Mouse (Mus musculus) neural tube, embryonic 14.5 days (tissue): Measurements from ENCODE around the gene Slc25a12. TPM values are rescaled to one million over a fixed set of nuclear protein-coding genes. Genes with fewer than 3 reads are reported as not detected.

ENCODE experiments used
- ATAC-seq: fragments of 200-750 bp; cut with Nextera tagmentation; 2 replicates; pipeline ENCODE4 v1.8.0; 2017; ENCODE audit warnings: low read depth, mild to moderate bottlenecking, moderate TSS enrichment, moderate library complexity
- H3K27ac ChIP-seq: fragments of 300-500 bp; sonication (generic); 2 replicates; pipeline ENCODE4 v1.5.1; 2014; ENCODE audit warnings: low read depth, mild to moderate bottlenecking, control low read depth, low read length, moderate library complexity, mixed read lengths
- H3K27me3 ChIP-seq: fragments of 300-500 bp; sonication (generic); 2 replicates; pipeline ENCODE4 v1.6.1; 2014; ENCODE audit warnings: low read length; ENCODE audit not compliant: control insufficient read depth, insufficient read depth
- H3K36me3 ChIP-seq: fragments of 300-500 bp; sonication (generic); 2 replicates; pipeline ENCODE4 v1.6.1; 2014; ENCODE audit warnings: low read length, mixed read lengths; ENCODE audit not compliant: control insufficient read depth, insufficient read depth
- H3K4me1 ChIP-seq: fragments of 300-500 bp; sonication (generic); 2 replicates; pipeline ENCODE4 v1.6.1; 2014; ENCODE audit warnings: low read length; ENCODE audit not compliant: control insufficient read depth, insufficient read depth
- H3K4me2 ChIP-seq: fragments of 300-500 bp; sonication (generic); 2 replicates; pipeline ENCODE4 v1.6.1; 2014; ENCODE audit warnings: mild to moderate bottlenecking, low read depth, low read length, control low read depth
- H3K4me3 ChIP-seq: fragments of 300-500 bp; sonication (generic); 2 replicates; pipeline ENCODE4 v1.5.1; 2014; ENCODE audit warnings: low read depth, low read length, control low read depth, mixed read lengths
- H3K9ac ChIP-seq: fragments of 300-500 bp; sonication (generic); replicated peaks from 2 replicates; pipeline ENCODE4 v1.6.1; 2014; ENCODE audit warnings: low read depth, mild to moderate bottlenecking, control low read depth, low read length, mixed read lengths
- H3K9me3 ChIP-seq: fragments of 300-500 bp; sonication (generic); 2 replicates; pipeline ENCODE4 v1.6.1; 2016; ENCODE audit warnings: low read length; ENCODE audit not compliant: control insufficient read depth
- WGBS: fragments of 180-500 bp; shearing (Covaris S2); extraction: QIAGEN DNeasy Blood & Tissue Kit; methylation state at CpG from one replicate; pipeline ENCODE4 v1.1.7; 2014; 5-methylcytosine and 5-hydroxymethylcytosine counted together
- polyA plus RNA-seq: library from polyadenylated mRNA; unstranded; fragments of >200 nt; fragmentation: Nextera tagmentation; extraction: Ambion mirVana; gene quantifications from 2 replicates; pipeline ENCODE4 v1.2.1, GENCODE M21; 2014

The Slc25a12 gene
- polyA plus RNA-seq, 1 experiment from 2014 or later, result 129 TPM

DNA sequence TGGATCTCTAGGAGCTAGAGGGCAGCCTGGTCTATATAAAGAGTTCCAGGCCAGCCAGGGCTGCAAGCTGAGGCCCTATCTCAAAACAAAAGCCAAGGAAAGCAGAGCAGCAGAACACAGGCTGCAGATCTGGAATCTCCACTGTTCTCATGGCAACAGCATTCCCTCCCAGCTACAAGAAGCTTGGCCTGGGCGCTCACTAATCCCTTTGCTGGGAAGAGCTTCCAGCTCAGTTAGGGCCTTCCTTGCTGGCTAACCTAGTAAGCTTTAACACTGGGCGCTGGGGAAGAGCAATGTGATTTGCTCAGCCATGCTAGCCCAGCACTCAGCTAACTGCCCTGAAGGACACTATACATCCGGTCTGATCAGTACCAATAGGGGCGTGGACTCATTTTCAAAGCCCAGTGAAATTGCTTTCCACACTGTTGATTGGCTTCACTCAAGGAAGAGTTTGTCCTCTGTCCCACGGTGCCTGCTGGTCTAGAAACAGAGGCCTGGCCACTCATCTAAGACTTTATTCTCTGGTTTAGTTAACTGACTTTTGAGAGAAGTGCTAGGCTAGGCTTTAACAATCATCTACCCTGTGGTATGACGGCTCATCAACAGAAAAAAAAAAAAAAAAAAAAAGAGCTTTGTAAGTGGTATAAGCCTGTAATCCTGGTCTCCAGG, 77.3 kb downstream of the Slc25a12 start:
- no peak overlapping the region for H3K27ac ChIP-seq
- ATAC-seq, result no peak

DNA sequence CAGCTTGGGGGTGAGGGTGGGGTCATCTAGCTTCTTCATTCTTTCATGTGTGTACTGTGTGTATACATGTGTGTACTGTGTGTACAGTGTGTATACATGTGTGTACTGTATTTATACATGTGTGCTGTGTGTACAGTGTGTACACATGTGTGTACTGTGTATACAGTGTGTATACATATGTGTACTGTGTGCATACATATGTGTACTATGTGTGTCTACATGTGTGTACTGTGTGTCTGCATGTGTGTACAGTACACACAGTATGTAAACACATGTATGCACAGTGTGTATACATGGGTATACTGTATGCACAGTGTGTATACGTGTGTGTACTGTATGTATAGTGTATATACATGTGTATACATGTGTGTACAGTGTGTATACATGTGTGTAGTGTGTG, 85.6 kb downstream of the Slc25a12 start:
- Histone ChIP-seq H3K4me3 (no peak overlapping the region), H3K4me2 (no peak overlapping the region), H3K9me3 (no peaks in the 10 kb centered on the region), H3K36me3 (peaks cover 7% of the 10 kb centered on the region), H3K27me3 (no peaks in the 10 kb centered on the region), H3K27ac (no peak overlapping the region), H3K9ac (no peak overlapping the region), H3K4me1 (no peaks in the 10 kb centered on the region)
- ATAC-seq, result no peak
- WGBS, result 90% methylated on average over 1 of the region's 1 CpGs

More for the DNA sequence above, 77.3 kb downstream of the Slc25a12 start:
- H3K4me2 ChIP-seq, result no peak overlapping the region
- H3K36me3 ChIP-seq, result no peaks in the 10 kb centered on the region
- H3K9me3 ChIP-seq, result no peaks in the 10 kb centered on the region
- H3K27me3 ChIP-seq, result no peaks in the 10 kb centered on the region
- no peak overlapping the region for H3K4me3 ChIP-seq
- H3K9ac ChIP-seq, result no peak overlapping the region
- H3K4me1 ChIP-seq, result no peaks in the 10 kb centered on the region
- 62% methylated on average over 6 of the region's 6 CpGs for WGBS

DNA sequence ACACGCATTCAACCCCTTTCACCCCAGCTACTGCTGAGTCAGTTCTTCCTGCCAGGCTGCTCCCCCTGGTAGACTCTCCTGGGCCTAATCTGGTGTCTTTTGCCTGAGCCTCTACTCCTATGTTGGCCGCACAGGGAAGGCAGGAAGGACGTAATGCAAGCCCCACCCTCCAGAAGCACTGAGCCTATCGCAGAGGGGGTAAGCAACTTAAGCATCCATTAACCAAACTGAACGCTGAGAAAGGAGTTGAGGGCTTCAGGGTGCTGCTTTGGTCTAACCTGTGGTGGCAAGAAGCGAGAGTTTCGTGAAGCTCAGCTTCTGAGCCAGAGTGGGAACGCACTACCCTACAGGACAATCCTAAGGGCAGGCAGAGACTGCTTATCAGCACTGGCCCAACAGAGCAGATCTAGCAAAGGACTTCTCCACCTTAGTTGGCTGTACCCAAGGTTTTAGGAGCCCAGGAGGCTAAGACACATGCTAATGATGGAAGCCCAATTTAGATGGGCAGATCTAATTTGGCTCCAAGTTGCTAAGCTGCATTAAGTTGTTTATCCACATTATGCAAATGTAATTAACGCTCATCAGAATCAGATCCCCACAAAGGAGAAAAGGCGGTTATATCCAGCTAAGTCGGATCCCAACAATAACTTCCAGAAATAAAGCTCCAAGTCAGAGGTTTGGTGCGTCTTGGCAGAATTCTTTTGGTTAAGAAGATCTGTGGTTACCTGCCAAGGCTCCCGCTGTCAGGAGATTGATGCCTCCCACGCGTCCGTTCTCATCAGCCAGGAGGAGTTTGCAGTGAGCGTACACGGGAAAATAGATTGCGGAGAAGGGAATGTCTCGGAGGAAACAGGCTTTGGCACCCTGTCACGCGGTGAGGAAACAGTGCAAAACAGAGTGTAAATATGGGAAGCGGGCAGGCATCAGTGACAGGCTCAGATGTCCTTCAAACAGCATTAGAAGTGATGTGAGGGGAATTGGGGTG, 88.5 kb downstream of the Slc25a12 start:
- H3K4me1 ChIP-seq, result no peaks in the 10 kb centered on the region
- H3K9ac ChIP-seq, result no peak overlapping the region
- no peak overlapping the region for H3K4me3 ChIP-seq
- no peaks in the 10 kb centered on the region for H3K9me3 ChIP-seq
- 64% methylated on average over 23 of the region's 23 CpGs for whole genome bisulfite sequencing
- H3K27me3 ChIP-seq, result no peaks in the 10 kb centered on the region
- H3K4me2 ChIP-seq, result no peak overlapping the region
- no peak overlapping the region for H3K27ac ChIP-seq
- ATAC-seq, result no peak
- H3K36me3 ChIP-seq, result peaks cover 26% of the 10 kb centered on the region

GRCm38 (mm10) chr2:71275734-71276133, 91.8 kb downstream of the Slc25a12 start:
- no peak overlapping the region for H3K9ac ChIP-seq
- H3K27me3 ChIP-seq, result no peaks in the 10 kb centered on the region
- H3K4me1 ChIP-seq, result no peaks in the 10 kb centered on the region
- no peak overlapping the region for H3K4me3 ChIP-seq
- H3K4me2 ChIP-seq, result no peak overlapping the region
- peaks cover 20% of the 10 kb centered on the region; the same call in 1 of the 2 replicates for H3K36me3 ChIP-seq
- WGBS, result 81% methylated on average over 7 of the region's 7 CpGs
- no peak overlapping the region for H3K27ac ChIP-seq
- H3K9me3 ChIP-seq, result no peaks in the 10 kb centered on the region
- no peak for ATAC-seq

GRCm38 (mm10) chr2:71273955-71274679, 93.4 kb downstream of the Slc25a12 start:
- H3K4me2 ChIP-seq, result no peak overlapping the region
- ATAC-seq, result no peak
- H3K27ac ChIP-seq, result no peak overlapping the region
- no peak overlapping the region for H3K9ac ChIP-seq
- no peaks in the 10 kb centered on the region for H3K9me3 ChIP-seq
- no peaks in the 10 kb centered on the region for H3K4me1 ChIP-seq
- peaks cover 20% of the 10 kb centered on the region; the same call in 1 of the 2 replicates for H3K36me3 ChIP-seq
- H3K27me3 ChIP-seq, result no peaks in the 10 kb centered on the region
- 75% methylated on average over 20 of the region's 23 CpGs for WGBS
- H3K4me3 ChIP-seq, result no peak overlapping the region

- Histone ChIP-seq H3K27ac (no peak overlapping the region), H3K9me3 (no peaks in the 10 kb centered on the region), H3K4me1 (no peaks in the 10 kb centered on the region), H3K4me3 (no peak overlapping the region), H3K9ac (no peak overlapping the region), H3K4me2 (no peak overlapping the region), H3K27me3 (no peaks in the 10 kb centered on the region), H3K36me3 (peaks cover 16% of the 10 kb centered on the region; the same call in 1 of the 2 replicates)
- WGBS, result 77% methylated on average over 4 of the region's 4 CpGs
- ATAC-seq, result no peak
Observed at GRCm38 (mm10) chr2:71270085-71270484, 97.5 kb downstream of the Slc25a12 start.

DNA sequence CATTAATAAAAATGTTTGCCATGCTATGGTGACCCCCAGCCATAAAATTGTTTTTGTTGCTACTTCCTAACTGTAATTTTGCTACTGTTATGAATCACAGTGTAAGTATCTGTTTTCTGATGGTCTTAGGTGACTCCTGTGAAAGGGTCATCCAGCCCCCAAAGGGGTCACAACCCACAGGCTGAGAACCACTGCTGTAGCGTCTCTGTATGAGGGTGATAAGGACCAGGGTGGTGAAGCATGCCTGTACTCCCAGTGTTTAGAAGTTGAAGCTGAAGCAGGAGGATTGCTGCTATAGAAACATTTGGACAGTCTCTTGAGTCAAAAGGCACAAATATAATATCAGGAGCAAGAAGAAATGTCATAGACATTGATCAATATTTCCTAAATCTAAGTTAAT, 98.2 kb downstream of the Slc25a12 start:
- Histone ChIP-seq H3K27ac (no peak overlapping the region), H3K4me1 (no peaks in the 10 kb centered on the region), H3K4me2 (no peak overlapping the region), H3K9ac (no peak overlapping the region), H3K36me3 (peaks cover 11% of the 10 kb centered on the region; the same call in 1 of the 2 replicates), H3K27me3 (no peaks in the 10 kb centered on the region), H3K9me3 (no peaks in the 10 kb centered on the region), H3K4me3 (no peak overlapping the region)
- 79% methylated on average over 1 of the region's 1 CpGs for WGBS
- no peak for ATAC-seq

GRCm38 (mm10) chr2:71268691-71269090, 98.9 kb downstream of the Slc25a12 start:
- H3K9ac ChIP-seq, result no peak overlapping the region
- no peak overlapping the region for H3K27ac ChIP-seq
- no peak overlapping the region for H3K4me3 ChIP-seq
- 95% methylated on average over 8 of the region's 8 CpGs for WGBS
- no peak overlapping the region for H3K4me2 ChIP-seq
- ATAC-seq, result no peak
- H3K4me1 ChIP-seq, result no peaks in the 10 kb centered on the region
- peaks cover 13% of the 10 kb centered on the region; the same call in 1 of the 2 replicates for H3K36me3 ChIP-seq
- H3K9me3 ChIP-seq, result no peaks in the 10 kb centered on the region
- H3K27me3 ChIP-seq, result no peaks in the 10 kb centered on the region
